Mouse (Mus musculus) E14TG2a.4 (cell line): Measurements from ENCODE around the gene Ggt5.

Experiments used
- CTCF ChIP-seq: conservative IDR thresholded peaks from 2 replicates; pipeline ENCODE4 v1.5.1; 2014; ENCODE audit warnings: low read length
- NANOG ChIP-seq: IDR thresholded peaks from 2 replicates; pipeline ENCODE4 v1.6.1; 2014; ENCODE audit warnings: borderline replicate concordance, low read length, mixed read lengths

DNA sequence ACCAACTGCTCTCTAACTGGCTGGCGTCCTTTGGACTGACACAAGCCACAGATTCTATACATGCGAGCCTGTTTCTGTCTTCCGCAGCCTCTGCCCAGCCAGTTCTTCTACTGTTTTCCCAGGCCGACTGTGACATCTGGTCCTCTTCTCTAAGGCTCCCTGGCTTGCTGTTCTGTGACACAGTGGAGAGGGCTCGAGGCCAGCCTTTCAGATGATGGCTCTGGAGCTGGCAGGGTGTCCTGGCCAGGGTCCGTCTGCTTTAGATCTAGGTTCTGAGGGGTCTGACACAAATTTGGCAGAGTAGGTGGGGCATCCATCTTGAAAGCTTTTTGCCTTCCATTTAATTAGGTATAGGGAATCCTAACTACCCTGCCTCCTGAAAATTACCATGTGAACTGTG, 72.2 kb downstream of the Ggt5 start:
- no peak for TF ChIP-seq CTCF
- TF ChIP-seq NANOG, result no peak
